Mouse (Mus musculus): Measurements from ENCODE around the gene Plekho2.

DNA sequence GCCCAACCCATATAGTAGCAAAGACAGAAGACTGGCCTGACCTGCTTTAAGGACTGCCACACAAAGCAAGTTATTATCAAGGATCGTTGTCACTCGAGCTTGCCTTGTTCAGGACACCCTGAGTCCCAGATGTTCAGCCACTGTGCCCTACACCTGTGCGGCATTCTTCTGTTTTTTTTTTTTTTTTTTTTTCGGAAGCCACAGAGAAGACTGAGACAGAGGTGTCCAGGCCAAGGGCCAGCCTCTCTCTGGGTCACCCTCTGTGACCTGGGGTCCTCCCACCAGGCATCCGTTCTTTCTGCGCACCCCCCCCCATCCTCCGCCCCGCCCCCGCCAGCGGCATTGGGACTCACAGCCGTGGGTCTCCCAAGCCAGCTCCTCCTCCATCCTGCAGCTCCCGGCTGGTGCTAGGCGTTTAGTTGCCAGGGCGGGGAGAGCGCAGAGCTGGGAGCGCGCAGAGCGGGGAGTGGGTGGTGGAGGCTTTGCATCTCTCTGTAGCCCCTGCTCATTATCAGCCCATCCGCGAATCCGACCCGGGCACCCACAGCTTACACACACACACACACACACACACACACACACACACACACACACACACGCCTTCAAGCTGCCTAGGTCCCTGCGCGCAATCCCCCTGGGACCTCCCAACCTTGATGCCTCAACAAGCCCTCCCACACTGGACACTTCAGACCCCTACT lies 59.9 kb downstream of the Plekho2 start, which contains the start of gene Ankdd1a:
- TF ChIP-seq SMC3 (IDR thresholded peaks at IDR 0.05; ENCODE audit: low read depth, low read length), result no peak
- no peak for TF ChIP-seq CTCF (IDR thresholded peaks at IDR 0.05 in 2 of 3, conservative IDR thresholded peaks at IDR 0.05 in 1 of 3; ENCODE audit: control insufficient read depth in 1 of 3, insufficient read depth in 1 of 3, low read depth in 2 of 3, low read length in 3 of 3, poor library complexity in 1 of 3, severe bottlenecking in 1 of 3)
- no peak for TF ChIP-seq NRF1 (IDR thresholded peaks at IDR 0.05; ENCODE audit: insufficient read depth, low read depth, low read length, poor library complexity, severe bottlenecking)
- TF ChIP-seq USF1 (IDR thresholded peaks at IDR 0.05; ENCODE audit: low read depth, low read length), result no peak
- no peak for TF ChIP-seq MAX (IDR thresholded peaks at IDR 0.05; ENCODE audit: low read length)

Data from MEL (cell line).